Mouse (Mus musculus): ENCODE data around the gene Lmbr1.

Gene Lmbr1

DNA sequence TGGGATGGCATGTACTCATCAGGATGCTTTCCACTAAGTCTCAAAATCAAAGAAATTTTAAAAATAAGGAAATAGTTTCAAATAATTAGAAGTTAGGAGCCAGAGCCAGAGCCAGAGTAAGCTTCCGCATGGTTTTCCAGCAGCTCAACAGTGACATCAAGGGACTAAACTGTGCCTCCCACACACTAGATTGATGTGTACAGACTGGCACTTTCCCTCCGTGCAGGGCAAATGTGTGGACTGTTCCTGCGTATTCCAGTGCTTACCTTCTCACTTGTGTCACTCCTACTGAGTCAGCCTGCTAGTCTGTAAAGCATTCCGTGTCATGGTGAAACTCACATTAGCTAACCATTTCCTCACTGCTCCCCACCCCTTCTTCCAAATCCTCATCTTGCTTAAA, 107.3 kb downstream of the Lmbr1 start:
- in situ Hi-C loops (cut with MboI) = no loop called here

- in situ Hi-C loops (cut with MboI) = no loop called here
Observed at GRCm38 (mm10) chr5:29253876-29254275, 124.3 kb downstream of the Lmbr1 start.

DNA sequence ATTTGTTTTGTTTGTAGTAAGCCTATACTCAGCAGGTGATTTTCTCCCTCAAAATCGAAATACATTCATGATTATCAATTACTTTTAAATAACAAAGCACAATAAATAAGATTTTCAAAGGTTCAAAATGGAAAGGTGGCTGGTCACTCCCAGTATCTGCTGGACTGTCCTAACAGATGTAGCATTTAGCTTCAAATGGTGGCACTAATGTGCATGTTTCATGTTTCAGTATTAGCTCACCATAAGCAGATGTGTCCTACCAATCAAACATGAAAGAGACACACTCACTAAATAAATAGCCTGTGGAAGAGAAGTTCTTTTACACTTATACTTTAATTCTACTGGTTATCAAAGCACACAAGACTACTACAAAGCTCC, 126.7 kb downstream of the Lmbr1 start:
- in situ Hi-C loops (cut with MboI) = no loop called here

GRCm38 (mm10) chr5:29250795-29251495, 127.2 kb downstream of the Lmbr1 start:
- in situ Hi-C loops (cut with MboI) = no loop called here

- in situ Hi-C loops (cut with MboI) = no loop called here
Observed at GRCm38 (mm10) chr5:29244769-29245168, 133.4 kb downstream of the Lmbr1 start.

DNA sequence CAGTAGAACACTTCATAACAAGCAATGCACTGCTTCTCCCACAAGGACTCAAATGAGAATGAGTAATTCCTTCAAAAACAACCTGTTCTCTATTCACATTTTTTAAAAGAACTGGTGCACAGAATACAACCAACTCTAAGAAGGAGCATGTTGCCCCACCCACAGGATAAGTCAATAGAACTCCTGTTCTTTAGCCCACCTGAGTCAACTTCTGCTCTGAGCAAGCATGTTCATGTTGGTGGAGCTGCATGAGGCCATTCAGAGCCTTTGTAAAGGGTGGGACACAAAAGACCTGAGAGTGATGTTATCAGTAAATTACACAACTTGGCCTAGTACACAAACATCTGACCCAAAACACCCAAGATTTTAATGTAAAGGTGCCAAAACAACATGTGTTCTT, 139.8 kb downstream of the Lmbr1 start:
- in situ Hi-C loops (cut with MboI) = no loop called here

- in situ Hi-C loops (cut with MboI) = no loop called here
Observed at GRCm38 (mm10) chr5:29230481-29230880, 147.7 kb downstream of the Lmbr1 start.

DNA sequence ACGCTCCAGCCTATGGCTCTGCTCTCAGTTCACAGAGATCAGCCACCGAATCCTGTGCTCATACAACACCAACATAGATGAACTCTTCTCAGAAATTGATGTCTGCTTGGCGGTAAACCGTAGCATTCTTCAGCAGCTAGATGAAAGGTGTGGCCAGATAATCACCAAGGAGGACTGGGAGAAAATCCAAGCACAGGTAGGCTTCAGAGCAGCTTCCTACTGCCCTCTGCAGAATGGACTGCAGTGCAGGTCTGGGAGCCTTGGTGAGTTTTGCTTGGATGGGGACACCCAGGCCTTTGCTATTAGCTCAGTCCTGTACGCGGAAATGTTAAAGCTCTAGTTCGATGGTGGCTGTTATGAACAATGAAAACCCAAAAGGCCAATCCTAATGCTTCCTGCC, 154.1 kb downstream of the Lmbr1 start:
- in situ Hi-C loops (cut with MboI) = no loop called here

GRCm38 (mm10) chr5:29217997-29218396, 160.2 kb downstream of the Lmbr1 start:
- in situ Hi-C loops (cut with MboI) = no loop called here

DNA sequence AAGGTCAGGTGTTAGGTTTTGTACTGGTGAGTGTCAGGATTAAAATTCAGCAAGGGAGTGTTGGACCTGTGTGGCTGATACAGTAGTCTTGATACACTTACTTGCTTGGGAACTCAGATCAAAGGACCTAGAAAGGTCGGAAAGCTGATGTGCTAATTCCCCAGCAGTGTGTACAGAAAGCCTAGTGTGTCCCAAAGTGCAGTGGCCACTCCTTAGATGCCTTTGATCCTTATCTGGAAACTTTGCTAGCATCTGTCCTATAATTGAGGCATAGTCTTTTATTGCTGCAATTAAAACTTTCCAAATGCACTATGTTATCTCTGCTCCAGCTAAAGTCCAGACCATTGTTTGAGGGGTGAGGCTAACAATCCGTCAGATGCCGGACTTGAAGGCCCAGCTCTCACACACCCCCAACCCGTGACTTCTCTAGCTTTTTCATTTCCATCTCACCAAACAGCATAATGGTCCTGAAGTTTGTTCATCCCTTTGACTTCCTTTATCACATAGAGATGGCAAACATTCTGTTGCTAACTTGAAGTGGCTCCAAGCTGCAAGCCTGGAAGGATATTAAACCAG, 166.1 kb downstream of the Lmbr1 start:
- in situ Hi-C loops (cut with MboI) = no loop called here

DNA sequence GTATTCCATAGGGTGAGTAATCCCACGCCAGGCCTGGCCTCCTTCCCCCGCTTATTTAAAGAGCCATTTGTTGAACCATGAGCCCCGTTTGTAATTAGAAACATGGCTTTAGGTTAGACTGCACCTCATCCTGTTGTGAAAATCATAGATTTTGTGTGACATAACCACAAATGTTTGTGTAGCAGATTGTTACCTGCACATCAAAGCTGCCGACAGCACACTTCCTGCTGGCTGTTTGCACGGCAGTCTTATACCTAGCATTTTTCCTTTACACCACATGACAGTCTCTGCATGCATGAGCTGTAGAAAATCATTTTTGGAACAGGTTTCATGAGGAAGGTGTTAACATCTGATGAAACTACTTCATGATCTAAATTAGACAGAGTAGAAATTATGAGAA, 172.5 kb downstream of the Lmbr1 start:
- in situ Hi-C loops (cut with MboI) = no loop called here

DNA sequence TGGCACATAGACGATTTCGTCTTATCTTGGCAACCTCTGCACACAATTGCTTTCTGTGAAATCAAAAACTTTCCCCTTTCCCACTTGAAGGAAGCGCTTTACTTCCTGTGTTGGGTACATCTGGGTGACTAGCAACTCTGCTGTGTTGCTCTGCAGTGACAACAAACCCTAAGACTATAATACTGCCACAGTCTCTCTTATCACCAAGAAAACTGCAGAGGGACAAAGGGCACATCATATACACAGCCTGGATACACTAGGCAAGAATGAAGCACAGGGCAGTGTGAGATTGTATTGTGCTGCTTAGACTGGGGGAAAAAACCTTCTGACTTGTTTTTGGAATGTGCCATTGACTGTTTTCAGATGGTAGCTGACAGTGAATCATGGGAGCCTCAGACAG, 178.3 kb downstream of the Lmbr1 start:
- in situ Hi-C loops (cut with MboI) = no loop called here

- in situ Hi-C loops (cut with MboI) = no loop called here
Observed at GRCm38 (mm10) chr5:29198960-29199488, 179.2 kb downstream of the Lmbr1 start.

DNA sequence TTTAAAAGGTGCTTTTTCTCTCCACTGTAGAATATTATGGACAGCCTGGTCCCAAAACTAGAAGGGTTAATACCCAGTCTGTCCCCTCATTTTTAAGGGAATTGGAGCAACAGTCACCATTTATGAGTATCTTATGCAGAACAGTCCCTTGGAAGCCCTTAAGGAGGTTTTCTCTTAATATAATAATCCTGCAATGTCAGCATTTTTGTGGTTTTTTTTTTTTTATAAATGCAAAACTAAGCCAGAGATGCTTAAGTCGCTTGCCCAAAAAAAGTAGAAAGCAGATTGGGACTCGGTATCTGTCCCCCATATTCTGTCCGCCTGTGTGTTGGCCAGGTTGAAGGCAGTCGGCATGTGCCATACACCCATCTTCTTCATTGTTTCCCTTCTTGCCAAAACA, 181.0 kb downstream of the Lmbr1 start:
- in situ Hi-C loops (cut with MboI) = no loop called here

- in situ Hi-C loops (cut with MboI) = no loop called here
Observed at GRCm38 (mm10) chr5:29196264-29196658, 181.9 kb downstream of the Lmbr1 start.

DNA sequence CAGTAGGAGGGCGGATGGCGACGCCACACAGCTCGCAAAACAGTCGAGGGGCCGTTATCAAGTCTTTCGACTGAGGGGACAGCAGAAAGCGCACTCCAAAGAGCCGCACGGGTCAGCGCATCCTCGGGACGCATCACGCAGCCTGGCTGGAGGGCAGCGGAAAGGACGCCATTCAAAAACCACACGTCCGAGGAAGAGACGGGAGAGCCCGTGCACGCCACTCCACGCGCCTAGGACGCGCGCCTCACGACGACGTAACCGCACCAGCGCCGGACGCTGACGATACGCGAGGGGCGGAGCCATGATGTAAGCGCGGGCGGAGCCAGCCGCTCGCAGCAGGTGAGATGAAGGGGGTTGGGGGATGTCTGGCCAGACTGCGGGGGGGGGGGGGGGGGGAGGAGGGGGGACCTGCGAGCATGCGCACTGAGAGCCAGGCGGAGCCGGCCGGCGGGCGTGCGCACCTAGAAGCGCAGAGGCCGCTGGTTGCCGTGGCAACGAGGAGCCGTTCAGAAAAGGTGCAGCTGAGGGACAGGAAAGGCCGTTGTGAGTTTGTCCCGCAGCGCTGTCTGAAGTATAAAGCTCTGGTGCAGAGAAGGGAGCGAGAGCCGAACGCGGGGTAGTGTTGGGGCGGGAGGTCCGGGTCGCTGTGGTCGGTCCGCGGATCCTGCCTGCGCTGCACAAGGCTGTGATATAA, 182.5 kb downstream of the Lmbr1 start, which contains the start of gene Rnf32:
Gene Rnf32, plus strand, starts transcription at position 423 of the 694 bp plus-strand sequence.
- in situ Hi-C loops (cut with MboI) = no loop called here

- in situ Hi-C loops (cut with MboI) = no loop called here
Observed at GRCm38 (mm10) chr5:29195231-29195569, 183.0 kb downstream of the Lmbr1 start.

GRCm38 (mm10) chr5:29186798-29187197, 191.4 kb downstream of the Lmbr1 start:
- in situ Hi-C loops (cut with MboI) = no loop called here

All from mature B cell (primary cell).